Mouse (Mus musculus) spleen, adult 2 months (tissue): ENCODE results near the gene Qprt. TPM values are rescaled to one million over a fixed set of nuclear protein-coding genes. Genes with fewer than 3 reads are reported as not detected.

Experiments
- DNase-seq, 2 experiments: peaks; one replicate each; pipeline versions ENCODE4 v3.0.0 to v3.0.0-alpha.2; 2012 to 2021; ENCODE audit warnings: low spot score in 2 of 2, low read depth in 1 of 2
- H3K27ac ChIP-seq: fragments of 200-500 bp; 2 replicates; pipeline ENCODE4 v1.5.1; 2012; ENCODE audit warnings: low read length, inconsistent platforms; ENCODE audit not compliant: insufficient read depth
- H3K27me3 ChIP-seq: fragments of 200-500 bp; 2 replicates; pipeline ENCODE4 v1.6.1; 2012; ENCODE audit warnings: mild to moderate bottlenecking, moderate library complexity, low read length, inconsistent platforms; ENCODE audit not compliant: control insufficient read depth, insufficient read depth
- H3K36me3 ChIP-seq: fragments of 200-500 bp; 2 replicates; pipeline ENCODE4 v1.6.1; 2012; ENCODE audit warnings: mild to moderate bottlenecking, low read length, inconsistent platforms; ENCODE audit not compliant: control insufficient read depth, insufficient read depth
- H3K4me1 ChIP-seq: fragments of 200-500 bp; 2 replicates; pipeline ENCODE4 v1.6.1; 2011; ENCODE audit warnings: inconsistent platforms; ENCODE audit not compliant: control insufficient read depth, insufficient read depth, insufficient read length
- H3K4me3 ChIP-seq: fragments of 200-500 bp; 2 replicates; pipeline ENCODE4 v1.5.1; 2011; ENCODE audit warnings: mild to moderate bottlenecking, inconsistent platforms; ENCODE audit not compliant: insufficient read depth, insufficient read length; ENCODE audit errors: extremely low read depth
- CTCF ChIP-seq: fragments of 200-500 bp; IDR thresholded peaks from 2 replicates; pipeline ENCODE4 v1.5.1; 2011; ENCODE audit warnings: mild to moderate bottlenecking, inconsistent platforms; ENCODE audit not compliant: insufficient read depth, insufficient read length, insufficient replicate concordance; ENCODE audit errors: extremely low read depth
- POLR2A ChIP-seq: fragments of 200-500 bp; IDR thresholded peaks from 2 replicates; pipeline ENCODE4 v1.6.1; 2011; ENCODE audit warnings: low read depth, low read length, inconsistent platforms
- WGBS: fragments of 180-500 bp; shearing (Covaris S2); methylation state at CpG from one replicate; pipeline ENCODE4 v1.1.7; 2018; 5-methylcytosine and 5-hydroxymethylcytosine counted together
- polyA plus RNA-seq: library from polyadenylated mRNA; depleted of rRNA; stranded (reverse); fragments of >200 nt; gene quantifications from 2 replicates; pipeline ENCODE4 v1.2.3, GENCODE M21; 2012

Gene Qprt
- polyA plus RNA-seq, 1 experiment: 5.8 TPM

DNA sequence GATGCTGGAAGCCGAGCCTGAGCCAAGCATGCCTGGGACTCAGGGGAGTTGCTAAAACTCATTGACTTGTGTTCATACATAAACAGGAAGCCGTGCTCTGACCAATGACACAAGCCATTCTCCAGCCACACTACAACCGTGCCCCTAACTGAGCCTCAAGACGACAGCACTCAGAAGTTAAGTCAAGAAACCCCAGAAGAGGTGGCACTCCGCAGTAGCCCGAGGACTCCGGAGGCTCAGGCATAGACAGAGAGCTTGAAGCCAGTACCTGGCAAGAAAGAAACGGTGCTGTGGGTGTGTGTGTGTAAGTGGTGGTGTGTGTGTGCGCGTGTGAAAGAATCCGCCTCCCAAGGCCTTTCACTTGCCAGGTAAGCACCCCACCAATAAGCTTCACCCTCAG is 7.1 kb downstream of the Qprt start:
- H3K27me3 ChIP-seq: no peaks in the 10 kb centered on the region
- no peaks in the 10 kb centered on the region for H3K36me3 ChIP-seq
- WGBS: 81% methylated on average over 11 of the region's 11 CpGs
- no peak for TF ChIP-seq POLR2A
- TF ChIP-seq CTCF: no peak
- no peak overlapping the region for H3K27ac ChIP-seq
- H3K4me3 ChIP-seq: no peak overlapping the region
- peaks cover 23% of the 10 kb centered on the region; the same call in 1 of the 2 replicates for H3K4me1 ChIP-seq
- no peak for DNase-seq

DNA sequence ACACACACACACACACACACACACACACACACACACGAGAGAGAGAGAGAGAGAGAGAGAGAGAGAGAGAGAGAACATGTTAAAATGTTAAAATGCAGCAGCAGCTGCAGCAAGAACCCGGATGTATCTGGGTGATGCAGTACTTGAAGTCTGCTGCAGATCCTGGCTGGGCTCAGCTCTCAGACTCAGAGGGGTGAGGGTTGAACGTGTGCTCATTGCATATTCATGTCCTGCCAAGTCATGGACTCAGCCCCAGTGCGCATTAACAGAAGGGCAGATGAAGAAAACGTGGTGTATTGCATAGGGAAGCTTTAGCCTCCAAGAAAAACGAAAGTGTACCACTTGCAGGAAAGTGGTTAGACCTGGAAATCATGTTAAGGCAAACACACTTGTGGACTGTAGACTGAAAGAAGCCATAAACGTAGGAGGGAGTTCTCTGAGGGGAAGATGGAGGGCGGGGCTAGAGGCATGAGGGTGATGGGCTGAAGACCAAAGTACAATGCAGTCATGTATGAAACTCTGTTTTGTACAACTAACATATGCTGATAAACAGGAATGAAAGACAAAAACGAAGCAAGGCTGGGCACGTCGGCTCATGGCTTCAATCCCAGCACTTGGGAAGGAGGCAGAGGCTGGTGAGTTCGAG is 8.3 kb downstream of the Qprt start:
- TF ChIP-seq CTCF (no peak), POLR2A (no peak)
- WGBS: 32% methylated on average over 12 of the region's 12 CpGs
- no peak for DNase-seq
- H3K36me3 ChIP-seq: no peaks in the 10 kb centered on the region
- no peak overlapping the region for H3K4me3 ChIP-seq
- peaks cover 23% of the 10 kb centered on the region; the same call in 1 of the 2 replicates for H3K4me1 ChIP-seq
- no peaks in the 10 kb centered on the region for H3K27me3 ChIP-seq
- peak overlapping the region; percentile 71 for H3K27ac ChIP-seq

DNA sequence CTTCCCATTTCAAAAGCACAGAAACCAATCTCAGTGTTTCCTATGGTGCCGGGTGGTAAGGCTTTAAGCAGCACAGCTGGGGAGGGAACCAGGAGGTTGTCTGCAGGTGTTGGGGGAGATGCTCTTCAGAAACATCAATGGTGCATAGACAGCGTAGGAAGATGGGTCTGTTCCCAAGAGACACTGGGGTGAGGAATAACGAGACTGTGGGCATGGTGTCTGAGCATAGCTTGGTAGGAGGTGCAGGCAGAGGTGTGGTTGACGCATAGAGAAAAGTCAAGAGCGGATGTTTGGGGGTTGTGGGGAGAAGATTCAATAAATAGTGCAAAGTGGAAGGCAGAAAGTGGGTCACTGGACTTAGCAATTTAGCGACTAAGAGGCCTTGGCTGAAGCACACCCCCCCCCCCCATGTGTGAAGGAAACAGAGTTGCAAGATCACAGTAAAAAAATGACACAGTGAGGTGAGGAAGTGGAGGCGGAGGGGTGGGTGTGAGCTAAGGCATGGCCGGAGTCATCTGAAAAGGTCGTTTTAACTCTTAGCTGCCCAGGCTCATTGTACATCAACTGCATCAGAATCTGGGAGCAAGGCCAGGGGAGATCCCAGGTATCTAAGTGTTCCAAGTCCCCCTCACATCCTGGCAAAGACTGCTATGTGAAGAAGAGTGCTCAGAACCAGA is 9.0 kb downstream of the Qprt start:
- H3K27me3 ChIP-seq: no peaks in the 10 kb centered on the region
- H3K4me3 ChIP-seq: no peak overlapping the region; the same call in 1 of the 2 replicates
- peak overlapping the region; percentile 71 for H3K27ac ChIP-seq
- no peak for DNase-seq
- WGBS: 9% methylated on average over 9 of the region's 9 CpGs
- H3K4me1 ChIP-seq: peaks cover 23% of the 10 kb centered on the region; the same call in 1 of the 2 replicates
- no peak for TF ChIP-seq CTCF
- TF ChIP-seq POLR2A: no peak
- H3K36me3 ChIP-seq: no peaks in the 10 kb centered on the region

DNA sequence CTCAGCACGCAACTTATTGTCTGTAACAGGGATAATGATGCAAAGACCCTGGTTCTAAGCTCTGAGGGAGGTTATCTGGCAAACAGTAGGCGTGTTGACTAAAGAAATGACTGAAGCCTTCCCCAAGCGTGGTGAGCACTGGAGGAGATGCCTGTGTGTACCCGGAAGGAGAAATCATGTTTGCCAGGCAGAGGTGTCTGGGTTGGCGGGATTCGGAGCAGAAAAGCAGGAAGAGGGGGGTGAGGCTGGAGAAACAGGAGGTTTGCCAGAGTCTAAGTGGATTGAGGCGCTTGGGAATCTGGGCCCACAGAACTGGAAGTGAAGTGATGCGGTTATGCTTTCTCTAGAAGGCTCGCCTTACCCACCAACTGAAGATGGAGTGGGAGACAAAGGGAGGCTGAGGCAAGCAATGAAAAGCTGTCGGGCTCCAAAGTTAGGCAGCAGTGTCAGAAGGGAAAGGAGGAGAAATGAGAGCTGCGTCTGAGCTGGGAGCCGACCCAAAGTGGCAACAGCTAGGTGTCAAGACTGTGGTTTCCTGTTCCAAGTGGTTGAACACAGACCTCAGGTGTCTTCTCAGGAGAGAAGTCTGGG is 9.7 kb downstream of the Qprt start:
- no peak for DNase-seq
- H3K27ac ChIP-seq: peak overlapping the region; percentile 71
- TF ChIP-seq CTCF (no peak), POLR2A (no peak)
- H3K36me3 ChIP-seq: no peaks in the 10 kb centered on the region
- WGBS: 57% methylated on average over 12 of the region's 12 CpGs
- no peak overlapping the region for H3K4me3 ChIP-seq
- H3K27me3 ChIP-seq: no peaks in the 10 kb centered on the region
- H3K4me1 ChIP-seq: peaks cover 23% of the 10 kb centered on the region; the same call in 1 of the 2 replicates

DNA sequence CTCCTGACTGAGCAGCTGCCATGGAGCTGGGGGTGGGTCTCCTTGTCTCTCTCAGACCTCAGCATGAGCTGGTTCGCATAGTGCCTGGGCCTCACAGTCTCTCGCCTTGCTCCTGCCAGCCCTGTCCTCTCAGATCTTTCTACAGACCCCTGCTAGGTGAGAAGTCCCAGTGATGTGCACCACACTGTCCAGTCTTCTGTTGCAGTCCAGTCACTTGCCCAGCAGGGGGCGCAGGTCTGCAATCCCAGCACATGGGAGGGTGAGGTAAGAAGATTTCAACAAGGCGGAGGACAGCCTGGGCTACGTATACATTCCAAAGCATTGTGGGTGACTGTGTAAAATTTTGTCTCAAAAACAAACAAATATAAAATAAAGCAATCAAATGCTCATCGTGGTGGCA is 10.6 kb downstream of the Qprt start:
- Histone ChIP-seq H3K4me3 (no peak overlapping the region), H3K27me3 (no peaks in the 10 kb centered on the region), H3K36me3 (no peaks in the 10 kb centered on the region), H3K4me1 (peaks cover 23% of the 10 kb centered on the region; the same call in 1 of the 2 replicates), H3K27ac (no peak overlapping the region)
- peak; percentile 63 to 78 for DNase-seq
- no peak for TF ChIP-seq POLR2A
- TF ChIP-seq CTCF: peak; percentile 85; the same call in 1 of the 2 replicates
- WGBS: 42% methylated on average over 6 of the region's 6 CpGs

DNA sequence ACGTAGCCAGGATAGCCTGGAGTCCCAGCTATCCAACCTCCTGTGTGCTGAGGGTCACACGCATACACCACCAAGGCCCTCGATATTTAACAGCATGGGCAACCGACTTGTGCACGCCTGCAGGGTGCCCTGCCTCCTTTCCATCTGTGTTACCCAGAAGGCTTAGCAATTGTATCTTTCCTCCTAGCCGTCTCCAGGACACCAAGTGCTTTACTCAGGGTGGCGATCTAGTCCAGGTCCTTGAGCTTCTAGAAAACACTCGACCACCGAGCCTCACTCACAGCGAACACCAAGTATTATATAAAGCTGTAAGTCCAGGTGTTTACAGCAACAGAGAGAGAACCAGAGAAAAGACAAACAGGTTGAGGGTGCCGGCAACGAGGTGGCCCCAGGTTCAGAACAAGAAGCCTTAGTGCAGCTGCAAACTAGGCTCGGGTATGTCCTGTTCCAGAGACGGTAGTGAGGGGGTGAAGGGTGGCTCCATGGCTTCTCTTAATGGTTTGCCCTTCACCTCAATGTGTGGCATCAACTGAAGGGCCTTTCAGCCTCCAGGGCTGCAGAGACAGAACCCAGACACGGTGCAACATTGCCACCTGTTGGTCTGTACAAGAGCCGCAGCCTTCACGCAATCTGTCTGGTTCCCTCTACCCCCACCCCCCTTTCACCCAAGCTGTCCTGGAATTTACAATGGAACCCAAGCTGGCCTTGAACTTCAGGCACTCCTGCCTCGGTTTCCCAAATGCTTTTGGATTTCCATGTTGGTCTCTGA is 11.6 kb downstream of the Qprt start:
- TF ChIP-seq CTCF: peak; percentile 96; the same call in 1 of the 2 replicates
- TF ChIP-seq POLR2A: no peak
- 51% methylated on average over 18 of the region's 18 CpGs for WGBS
- peak in 1 of 2 experiments; percentile 76 for DNase-seq
- Histone ChIP-seq H3K4me3 (no peak overlapping the region), H3K36me3 (no peaks in the 10 kb centered on the region), H3K27me3 (no peaks in the 10 kb centered on the region), H3K4me1 (peaks cover 23% of the 10 kb centered on the region; the same call in 1 of the 2 replicates), H3K27ac (no peak overlapping the region)
